Mouse (Mus musculus) MEL (cell line): ENCODE measurements around the gene Gm38392.

Source experiments
- CTCF ChIP-seq, 3 experiments: IDR thresholded peaks in 2 of 3; conservative IDR thresholded peaks in 1 of 3; 2 replicates each; pipeline ENCODE4 v1.5.1; 2011 to 2012; ENCODE audit warnings: low read length in 3 of 3, low read depth in 2 of 3, mild to moderate bottlenecking in 2 of 3, improper control_type of control experiment in 1 of 3, inconsistent platforms in 1 of 3, mixed read lengths in 1 of 3, moderate library complexity in 1 of 3; ENCODE audit not compliant: control insufficient read depth in 1 of 3, insufficient read depth in 1 of 3, poor library complexity in 1 of 3, severe bottlenecking in 1 of 3
- E2F4 ChIP-seq: IDR thresholded peaks from 2 replicates; pipeline ENCODE4 v1.6.1; 2011; ENCODE audit warnings: low read depth, low read length, improper control_type of control experiment, borderline replicate concordance
- EP300 ChIP-seq, 2 experiments: IDR thresholded peaks; 2 replicates each; pipeline ENCODE4 v1.6.1; 2011; ENCODE audit warnings: improper control_type of control experiment in 2 of 2, low read length in 2 of 2, low read depth in 1 of 2, mild to moderate bottlenecking in 1 of 2
- GATA1 ChIP-seq: IDR thresholded peaks from 2 replicates; pipeline ENCODE4 v1.6.1; 2011; ENCODE audit warnings: low read depth, low read length, improper control_type of control experiment
- HCFC1 ChIP-seq: IDR thresholded peaks from 2 replicates; pipeline ENCODE4 v1.6.1; 2012; ENCODE audit warnings: low read depth, mild to moderate bottlenecking, inconsistent platforms, low read length, improper control_type of control experiment, moderate library complexity
- MAX ChIP-seq: IDR thresholded peaks from 2 replicates; pipeline ENCODE4 v1.6.1; 2011; ENCODE audit warnings: low read length, improper control_type of control experiment
- POLR2A ChIP-seq, 2 experiments: IDR thresholded peaks; 2 replicates each; pipeline ENCODE4 v1.6.1; 2011 to 2012; ENCODE audit warnings: low read length in 2 of 2, mild to moderate bottlenecking in 2 of 2, control low read depth in 1 of 2, improper control_type of control experiment in 1 of 2, low read depth in 1 of 2, moderate library complexity in 1 of 2; ENCODE audit not compliant: control insufficient read depth in 1 of 2, insufficient read depth in 1 of 2, poor library complexity in 1 of 2
- RCOR1 ChIP-seq: IDR thresholded peaks from 2 replicates; pipeline ENCODE4 v1.6.1; 2012; ENCODE audit warnings: low read depth, mild to moderate bottlenecking, inconsistent platforms, low read length, improper control_type of control experiment
- SIN3A ChIP-seq: IDR thresholded peaks from 2 replicates; pipeline ENCODE4 v1.6.1; 2012; ENCODE audit warnings: low read length, improper control_type of control experiment, inconsistent platforms
- TCF12 ChIP-seq: IDR thresholded peaks from 2 replicates; pipeline ENCODE4 v1.6.1; 2014; ENCODE audit warnings: low read depth, mild to moderate bottlenecking, inconsistent platforms, low read length, improper control_type of control experiment, moderate library complexity
- USF1 ChIP-seq: IDR thresholded peaks from 2 replicates; pipeline ENCODE4 v1.6.1; 2014; ENCODE audit warnings: low read depth, mild to moderate bottlenecking, inconsistent platforms, low read length, improper control_type of control experiment, moderate library complexity
- USF2 ChIP-seq, 2 experiments: IDR thresholded peaks; 2 replicates each; pipeline ENCODE4 v1.6.1; 2011 to 2012; ENCODE audit warnings: improper control_type of control experiment in 2 of 2, low read length in 2 of 2, borderline replicate concordance in 1 of 2, inconsistent platforms in 1 of 2, low read depth in 1 of 2, mild to moderate bottlenecking in 1 of 2; ENCODE audit not compliant: insufficient read depth in 1 of 2
- ZNF384 ChIP-seq: IDR thresholded peaks from 2 replicates; pipeline ENCODE4 v1.6.1; 2012; ENCODE audit warnings: low read depth, mild to moderate bottlenecking, inconsistent platforms, low read length, improper control_type of control experiment

- no peak for TF ChIP-seq ZNF384
- no peak for TF ChIP-seq EP300 (IDR thresholded peaks at IDR 0.05; ENCODE audit: low read depth in 1 of 2, low read length in 2 of 2)
- TF ChIP-seq USF2 (IDR thresholded peaks at IDR 0.05; ENCODE audit: borderline replicate concordance in 1 of 2, insufficient read depth in 1 of 2, low read depth in 1 of 2, low read length in 2 of 2), result no peak
- no peak for TF ChIP-seq GATA1
- peak; percentile 92 to 94 (median 93) for TF ChIP-seq CTCF (IDR thresholded peaks at IDR 0.05 in 2 of 3, conservative IDR thresholded peaks at IDR 0.05 in 1 of 3; ENCODE audit: control insufficient read depth in 1 of 3, insufficient read depth in 1 of 3, low read depth in 2 of 3, low read length in 3 of 3, poor library complexity in 1 of 3, severe bottlenecking in 1 of 3)
- TF ChIP-seq RCOR1, result no peak
- no peak for TF ChIP-seq HCFC1
- TF ChIP-seq POLR2A (IDR thresholded peaks at IDR 0.05; ENCODE audit: control insufficient read depth in 1 of 2, insufficient read depth in 1 of 2, low read depth in 1 of 2, low read length in 2 of 2, poor library complexity in 1 of 2), result no peak
- TF ChIP-seq TCF12, result no peak
- no peak for TF ChIP-seq USF1
- no peak; the same call in 1 of the 2 replicates for TF ChIP-seq SIN3A
- no peak for TF ChIP-seq MAX
- TF ChIP-seq E2F4, result no peak
These were observed 44.3 kb upstream of the Gm38392 start for GRCm38 (mm10) chr3:88331282-88331681.
